Mouse (Mus musculus) Muller cell, postnatal 12 days (primary cell): ENCODE results near the gene Rims1.

ENCODE experiments used
- DNase-seq: peaks from one replicate; pipeline ENCODE4 v3.0.0-alpha.2; 2015; ENCODE audit errors: inconsistent ontology term

The Rims1 gene

GRCm38 (mm10) chr1:22252873-22253272 lies 552.9 kb downstream of the Rims1 start:
- no peak for DNase-seq

- DNase-seq: no peak
Observed at GRCm38 (mm10) chr1:22248898-22249386, 556.9 kb downstream of the Rims1 start.

GRCm38 (mm10) chr1:22245748-22246147 lies 560.0 kb downstream of the Rims1 start:
- no peak for DNase-seq
